Mouse (Mus musculus) neural tube, embryonic 10.5 days (tissue): ENCODE measurements around the gene Clta.

ENCODE experiments used
- DNase-seq: peaks from one replicate; pipeline ENCODE4 v3.0.0-alpha.2; 2017; ENCODE audit warnings: low spot score; ENCODE audit errors: extremely low spot score

Gene Clta

GRCm38 (mm10) chr4:44072146-44072872, 68.1 kb downstream of the Clta start:
- DNase-seq, result peak; percentile 91

- no peak for DNase-seq
Measured at GRCm38 (mm10) chr4:44072873-44073441, 68.7 kb downstream of the Clta start.

- no peak for DNase-seq
Measured at GRCm38 (mm10) chr4:44073799-44074198, 69.5 kb downstream of the Clta start.

- no peak for DNase-seq
Measured at GRCm38 (mm10) chr4:44074422-44074821, 70.2 kb downstream of the Clta start.

- no peak for DNase-seq
Measured at GRCm38 (mm10) chr4:44078358-44078933, 74.2 kb downstream of the Clta start.
